Mouse (Mus musculus) frontal cortex, adult (tissue): ENCODE measurements around the gene Gtf2h4.
A peak's percentile ranks its signal among the peaks of the same experiment; 100 is the strongest.

Experiments
- ATAC-seq: cut with Nextera tagmentation; 2 replicates; pipeline ENCODE4 v1.9.2; 2017; ENCODE audit warnings: mild to moderate bottlenecking, moderate library complexity, mixed read lengths; ENCODE audit not compliant: low TSS enrichment

The Gtf2h4 gene

DNA sequence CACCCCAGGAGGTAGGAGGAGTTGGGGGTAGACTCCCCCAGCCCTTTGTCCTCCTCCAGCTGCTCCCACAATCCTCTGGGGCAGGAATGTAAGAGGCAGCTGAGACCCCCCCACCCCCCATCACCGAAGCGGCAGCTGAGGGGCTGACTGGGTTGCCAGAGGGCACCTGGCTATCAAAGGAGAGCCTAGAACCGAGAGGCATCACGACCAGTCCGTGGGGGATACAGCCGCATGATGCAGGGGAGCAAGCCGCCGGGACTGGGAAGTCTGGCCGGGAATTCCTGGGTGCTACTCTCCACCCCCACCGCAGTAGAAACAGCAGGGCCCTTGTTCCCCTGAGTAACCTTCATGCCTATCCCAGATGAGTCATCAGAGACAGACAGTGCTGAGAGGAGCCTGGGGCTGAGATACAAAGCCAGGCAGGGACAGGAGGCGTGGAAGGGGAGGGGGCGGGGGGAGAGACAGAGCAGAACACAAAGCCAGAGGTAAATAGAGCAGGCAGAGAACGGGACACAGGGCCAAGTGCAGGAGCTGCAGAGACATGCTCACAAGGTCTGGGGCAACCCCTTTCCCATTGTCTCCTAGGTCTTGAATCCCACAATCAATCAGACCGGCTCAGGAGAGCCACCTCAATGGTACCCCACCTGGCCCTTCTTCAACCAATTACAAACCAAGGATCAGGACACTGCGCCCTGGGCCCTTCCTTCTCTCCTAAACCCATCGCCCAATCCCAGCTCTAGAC, 24.4 kb upstream of the Gtf2h4 start:
- peak; percentile 48 for ATAC-seq

DNA sequence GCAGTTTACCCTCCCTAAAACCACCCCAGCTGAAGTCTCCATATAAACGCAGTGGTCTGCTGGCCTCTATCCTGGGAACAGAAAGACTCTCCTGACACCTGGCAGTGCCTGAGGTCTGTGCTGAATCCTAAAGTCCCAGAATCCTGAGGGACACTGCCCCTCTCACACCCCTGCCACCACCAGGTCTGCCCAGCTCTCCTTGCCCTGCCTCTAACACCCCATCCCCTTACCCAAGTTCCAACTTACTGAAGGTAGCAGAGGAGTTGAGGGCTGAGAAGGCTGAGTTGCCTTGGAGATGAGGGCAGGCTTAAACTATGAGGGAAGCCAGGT, 23.9 kb upstream of the Gtf2h4 start:
- ATAC-seq = no peak; the same call in 1 of the 2 replicates

DNA sequence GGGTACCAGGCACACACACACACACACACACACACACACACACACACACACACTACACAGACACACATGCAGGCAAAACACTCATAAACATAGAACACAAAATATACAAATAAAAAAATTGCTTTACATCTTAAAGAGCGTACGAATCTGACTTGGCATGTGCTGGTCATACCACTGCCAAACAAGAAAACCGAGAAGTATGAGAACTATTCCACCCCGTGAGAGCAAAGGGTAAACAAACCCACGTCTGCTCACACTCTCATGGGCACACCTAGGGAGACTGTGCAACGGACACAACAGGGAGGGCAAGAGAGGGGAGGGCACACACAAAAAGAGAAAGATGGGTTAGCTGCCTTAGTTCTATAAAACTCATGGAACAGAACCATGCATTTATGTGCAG, 23.2 kb upstream of the Gtf2h4 start:
- ATAC-seq = no peak

DNA sequence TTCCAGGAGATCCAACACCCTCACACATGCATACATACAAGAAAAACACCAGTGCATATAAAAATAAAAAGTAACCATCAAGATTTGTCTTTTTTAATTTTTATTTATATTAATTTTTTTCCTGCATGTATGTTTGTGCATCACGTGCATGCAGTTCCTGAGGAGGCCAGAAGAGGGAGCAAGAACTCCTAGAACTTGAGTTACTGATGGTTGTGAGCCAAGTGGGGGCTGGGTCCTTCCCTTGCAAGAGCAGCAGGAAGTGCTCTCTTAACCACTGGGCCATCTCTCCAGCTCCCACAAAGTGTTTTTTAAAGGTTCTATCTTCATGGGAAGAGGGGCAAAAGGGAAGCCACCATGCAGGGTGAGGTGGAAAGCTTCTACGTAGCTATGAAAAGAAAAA, 21.8 kb upstream of the Gtf2h4 start:
- ATAC-seq = no peak

DNA sequence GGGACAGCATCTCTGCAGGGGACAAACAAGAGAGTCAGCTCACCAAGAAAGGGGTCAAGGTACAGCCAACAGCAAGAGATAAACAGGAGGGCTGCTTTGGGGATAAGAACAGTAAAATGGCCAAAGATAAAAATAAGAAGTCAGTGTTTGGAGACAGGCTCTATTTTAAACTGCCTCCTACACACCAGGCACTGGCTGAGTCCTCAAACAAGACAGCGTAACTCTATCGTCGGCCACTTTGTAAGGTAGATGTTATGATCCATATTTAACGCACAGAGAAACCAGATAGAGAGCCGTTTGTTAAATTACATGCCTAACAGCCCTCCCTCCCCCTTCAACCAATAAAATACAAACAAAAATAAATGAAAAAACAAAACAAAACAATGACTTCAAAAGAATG, 20.4 kb upstream of the Gtf2h4 start:
- peak; percentile 26 for ATAC-seq

- no peak for ATAC-seq
These were observed 18.8 kb upstream of the Gtf2h4 start for GRCm38 (mm10) chr17:35692368-35692767.

GRCm38 (mm10) chr17:35691811-35692210, 18.3 kb upstream of the Gtf2h4 start:
- ATAC-seq = no peak

GRCm38 (mm10) chr17:35689936-35690645, 16.6 kb upstream of the Gtf2h4 start:
- no peak for ATAC-seq

GRCm38 (mm10) chr17:35688347-35689175, 15.0 kb upstream of the Gtf2h4 start:
- ATAC-seq = no peak

DNA sequence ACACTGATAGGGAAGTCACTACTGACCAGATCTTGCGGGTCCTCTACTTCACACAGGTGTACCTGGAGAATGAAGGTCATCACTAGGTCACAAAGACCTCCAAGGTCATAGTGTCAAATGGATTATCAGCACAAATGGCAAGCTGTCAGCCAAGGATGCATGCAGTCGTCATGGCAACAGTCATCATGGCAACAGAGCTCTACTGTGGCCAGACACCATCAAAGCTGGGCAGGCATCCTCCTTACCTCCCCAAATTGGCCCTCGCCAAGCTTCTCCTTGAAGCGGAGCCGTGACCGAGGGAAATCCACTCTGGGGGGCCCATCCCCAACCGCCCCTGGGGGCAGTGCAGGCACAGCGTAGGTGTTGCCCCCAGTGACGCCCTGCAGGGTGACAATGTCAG, 11.5 kb upstream of the Gtf2h4 start:
- ATAC-seq = no peak

DNA sequence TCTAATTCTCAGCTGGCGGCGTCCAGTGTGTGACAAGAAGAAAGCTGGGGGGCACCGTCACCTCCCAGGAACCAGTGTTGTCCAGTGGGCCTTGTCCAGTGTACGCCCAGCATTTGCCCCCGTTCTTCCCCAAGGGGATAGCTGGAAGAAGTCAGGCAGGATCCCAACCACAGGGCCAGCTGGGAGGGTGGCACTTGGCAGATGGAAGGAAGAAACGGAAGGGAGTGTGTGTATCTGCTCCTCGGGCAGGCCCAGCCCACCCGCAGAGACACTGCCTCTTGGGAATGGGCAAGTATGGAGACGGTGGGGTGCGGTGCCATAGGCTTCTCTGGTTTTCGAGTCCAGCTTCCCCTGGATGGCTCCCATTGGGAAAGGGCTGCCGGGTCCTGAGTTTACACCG, 8.4 kb upstream of the Gtf2h4 start:
- no peak for ATAC-seq

GRCm38 (mm10) chr17:35680591-35680990, 7.1 kb upstream of the Gtf2h4 start:
- no peak for ATAC-seq

DNA sequence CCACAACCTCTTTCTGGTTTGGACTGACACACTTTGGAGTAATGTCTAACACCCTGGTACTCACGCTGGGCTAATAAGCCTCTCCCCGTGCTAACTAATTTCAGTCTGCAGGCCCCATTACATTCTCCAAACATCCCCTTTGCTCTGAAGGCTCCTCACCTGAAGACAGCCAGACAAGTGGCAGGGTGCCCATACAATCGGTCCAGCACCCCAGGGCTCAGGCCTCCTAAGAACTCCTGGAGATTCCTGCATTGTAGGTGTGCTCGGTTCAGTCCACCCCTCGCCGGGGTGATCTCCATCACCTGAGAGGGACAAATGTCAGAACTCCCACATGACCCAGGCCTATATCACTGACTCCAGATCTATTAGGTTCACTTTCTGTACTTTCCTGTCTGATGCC, 1.0 kb downstream of the Gtf2h4 start:
- no peak for ATAC-seq

- no peak for ATAC-seq
These were observed 1.7 kb downstream of the Gtf2h4 start for GRCm38 (mm10) chr17:35671846-35672245.

DNA sequence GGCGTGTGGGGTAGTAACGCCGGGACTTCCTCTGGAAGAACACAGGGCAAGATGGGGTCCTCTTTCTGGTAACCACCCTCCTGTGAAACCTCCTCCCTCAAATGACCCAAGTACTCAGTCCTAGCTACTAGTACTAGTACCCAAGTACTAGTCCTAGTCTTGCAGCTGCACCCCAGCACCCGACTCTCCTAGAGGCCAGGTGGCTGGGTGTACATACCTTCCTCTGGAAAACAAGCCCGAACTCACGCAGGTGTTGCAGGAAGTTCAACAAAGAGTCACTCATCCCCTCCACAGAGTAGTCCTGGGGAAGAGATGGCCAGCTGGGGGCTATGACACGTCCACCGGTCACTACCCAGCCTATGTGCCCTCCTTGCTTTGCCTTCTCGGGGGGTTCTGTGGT, 3.8 kb downstream of the Gtf2h4 start:
- ATAC-seq = no peak

GRCm38 (mm10) chr17:35667334-35668065, 6.0 kb downstream of the Gtf2h4 start, which contains the start of gene Vars2:
Vars2 (minus strand) TSS chr17:35667592.
- ATAC-seq = peak; percentile 75

DNA sequence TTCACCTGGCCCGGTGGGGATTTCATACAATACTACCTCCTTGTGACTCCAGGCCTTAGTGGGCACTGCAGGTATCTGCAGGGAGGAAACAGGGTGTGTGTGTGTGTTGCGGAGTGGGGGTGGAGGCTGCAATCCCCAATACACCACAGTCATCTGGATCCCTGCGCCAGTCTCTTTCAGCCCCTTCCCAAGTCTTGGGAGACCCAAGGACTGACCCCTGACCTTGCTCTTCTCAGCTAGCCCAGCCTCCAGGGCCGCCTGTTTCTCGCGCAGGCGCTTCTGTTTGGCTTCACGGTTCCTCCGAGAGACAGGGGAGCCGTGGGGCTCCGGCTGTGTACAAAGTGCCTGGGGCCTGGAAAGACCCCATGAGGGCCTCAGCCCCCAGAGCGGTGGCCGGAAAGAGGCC, 6.7 kb downstream of the Gtf2h4 start:
- peak; percentile 31 for ATAC-seq

GRCm38 (mm10) chr17:35665957-35666515, 7.5 kb downstream of the Gtf2h4 start:
- peak; percentile 50; the same call in 1 of the 2 replicates for ATAC-seq

DNA sequence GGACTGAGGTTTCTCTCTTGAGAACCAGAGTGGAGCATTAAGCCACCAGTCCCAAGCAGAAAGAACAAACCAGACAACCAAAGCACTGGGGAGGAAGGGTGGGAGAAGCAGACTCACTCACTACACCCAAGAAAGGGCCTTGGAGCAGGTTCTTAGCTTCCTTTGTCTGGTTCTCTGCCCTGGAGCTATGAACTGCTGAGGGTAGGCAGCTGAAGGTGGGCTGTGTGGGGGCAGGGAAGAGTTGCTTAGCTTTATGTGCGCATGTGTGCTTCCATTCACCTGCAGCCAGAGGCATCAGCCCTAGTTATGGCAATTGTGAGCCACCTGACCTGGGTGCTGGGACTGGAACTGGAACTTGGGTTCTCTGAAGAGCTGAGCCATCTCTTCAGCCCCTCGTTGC, 20.5 kb downstream of the Gtf2h4 start:
- ATAC-seq = no peak

DNA sequence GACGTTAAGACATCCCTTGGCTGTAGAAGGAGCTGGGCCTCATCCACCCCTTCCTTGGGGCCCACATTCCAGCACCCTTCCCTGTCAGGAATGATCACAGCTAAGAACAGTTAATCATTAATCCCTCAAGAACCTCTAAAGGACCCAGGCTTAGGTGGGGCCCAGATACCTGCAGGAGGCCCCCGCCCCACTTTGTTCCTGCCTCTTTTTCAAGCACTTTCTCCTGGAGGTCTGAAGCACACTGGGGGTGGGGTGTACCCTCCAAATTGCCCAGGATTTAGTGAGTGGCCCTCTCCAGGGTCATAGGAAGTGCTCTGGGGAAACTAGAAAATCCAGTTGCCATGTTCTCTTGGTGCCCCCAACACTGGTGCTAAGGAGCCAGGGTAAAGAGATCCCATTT, 24.1 kb downstream of the Gtf2h4 start:
- no peak for ATAC-seq

- no peak for ATAC-seq
These were observed 29.8 kb downstream of the Gtf2h4 start, which contains the start of gene Mucl3 for GRCm38 (mm10) chr17:35643609-35644236. Mucl3 (minus strand) TSS chr17:35643695.
